Mouse (Mus musculus) adrenal gland, postnatal 0 days (tissue): ENCODE results near the gene Galnt7. TPM values are rescaled to one million over a fixed set of nuclear protein-coding genes. Genes with fewer than 3 reads are reported as not detected.

ENCODE experiments used
- polyA plus RNA-seq: library from polyadenylated mRNA; unstranded; fragments of >200 nt; fragmentation: Nextera tagmentation; extraction: Ambion mirVana; gene quantifications from 2 replicates; pipeline ENCODE4 v1.2.1, GENCODE M21; 2015

The Galnt7 gene
- polyA plus RNA-seq: 6.2 and 12.3 TPM in 2 replicates

GRCm38 (mm10) chr8:57652456-57653055, at the start of gene Galnt7:
Gene Galnt7, minus strand, starts transcription at chr8:57653032.

GRCm38 (mm10) chr8:57511316-57512118, 141.3 kb downstream of the Galnt7 start, which contains the start of gene Hmgb2:
Gene Hmgb2, plus strand, starts transcription at chr8:57511907.

GRCm38 (mm10) chr8:57487441-57488155, 165.2 kb downstream of the Galnt7 start, which contains the start of gene Sap30:
Gene Sap30, minus strand, starts transcription at chr8:57487860.

Other genes with a start within 250 kb of the Galnt7 start
- gene Scrg1, start 197.1 kb downstream of the Galnt7 start, polyA plus RNA-seq: 9.5 and 14.4 TPM in 2 replicates
- gene Sap30, start 165.2 kb downstream of the Galnt7 start, polyA plus RNA-seq: 29.9 and 35.6 TPM in 2 replicates
- 244 TPM in 2 replicates for gene Hmgb2, start 141.1 kb downstream of the Galnt7 start, polyA plus RNA-seq